In the genomic region with DNA sequence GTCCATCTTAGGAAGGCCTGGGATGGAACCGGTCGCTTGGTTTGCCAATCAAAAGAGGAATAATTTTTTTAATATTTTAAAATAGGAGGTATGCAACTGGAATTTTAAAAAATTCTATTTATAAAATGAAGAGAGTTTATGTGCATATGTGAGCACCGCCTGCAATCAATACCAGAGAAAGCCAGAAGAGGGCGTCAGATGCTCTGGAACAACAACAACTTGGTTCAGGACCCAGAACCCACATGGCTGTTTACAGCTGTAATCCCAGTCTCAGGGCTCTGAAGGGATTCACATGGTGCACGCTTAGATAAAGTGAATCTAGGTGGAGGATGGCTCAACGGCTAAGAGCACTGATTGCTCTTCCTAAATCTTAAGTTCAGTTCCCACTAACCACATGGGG, we compare ENCODE assay signal across 8 mouse cellular contexts. TPM values are rescaled to one million over a fixed set of nuclear protein-coding genes. Genes with fewer than 3 reads are reported as not detected.
DNase-seq lines count a peak whose midpoint lies in the region; ATAC-seq and TF ChIP-seq lines count a peak whose summit lies in the region.

No protein-coding gene starts in this region.

- H3K4me3 ChIP-seq in lung, embryonic 14.5 days (ENCODE audit: low read depth, low read length) = no peak overlapping the region
- H3K4me3 ChIP-seq in liver, postnatal 0 days (ENCODE audit: low read depth, low read length) = no peak overlapping the region

- no peak overlapping the region for H3K4me2 ChIP-seq in lung, embryonic 14.5 days
- no peak overlapping the region for H3K4me2 ChIP-seq in liver, postnatal 0 days (ENCODE audit: low read depth, low read length)

- H3K4me1 ChIP-seq in lung, embryonic 14.5 days (ENCODE audit: insufficient read depth) = no peaks in the 10 kb centered on the region
- no peaks in the 10 kb centered on the region for H3K4me1 ChIP-seq in liver, postnatal 0 days (ENCODE audit: insufficient read depth)

- H3K27ac ChIP-seq in lung, embryonic 14.5 days (ENCODE audit: low read depth) = no peak overlapping the region
- H3K27ac ChIP-seq in liver, postnatal 0 days (ENCODE audit: low read depth) = no peak overlapping the region

- ATAC-seq in lung, embryonic 14.5 days (ENCODE audit: insufficient read depth) = no peak
- ATAC-seq in liver, postnatal 0 days = peak; percentile 19; the same call in 1 of the 2 replicates

- no peaks in the 10 kb centered on the region for H3K9me3 ChIP-seq in lung, embryonic 14.5 days (ENCODE audit: low read depth, low read length)
- H3K9me3 ChIP-seq in liver, postnatal 0 days (ENCODE audit: low read length) = no peaks in the 10 kb centered on the region

- 81% methylated on average over 6 of the region's 6 CpGs for WGBS in lung, embryonic 14.5 days
- 75% methylated on average over 6 of the region's 6 CpGs for WGBS in liver, postnatal 0 days (ENCODE audit: insufficient replicate concordance)

- no peaks in the 10 kb centered on the region for H3K27me3 ChIP-seq in lung, embryonic 14.5 days (ENCODE audit: insufficient read depth, low read length)
- H3K27me3 ChIP-seq in liver, postnatal 0 days (ENCODE audit: insufficient read depth, low read length) = no peaks in the 10 kb centered on the region

- peaks cover 98% of the 10 kb centered on the region for H3K36me3 ChIP-seq in lung, embryonic 14.5 days (ENCODE audit: insufficient read depth)
- H3K36me3 ChIP-seq in liver, postnatal 0 days (replicated peaks; ENCODE audit: insufficient read depth, low read length) = peaks cover 79% of the 10 kb centered on the region

- TF ChIP-seq EP300 in liver, postnatal 0 days (IDR thresholded peaks at IDR 0.05; ENCODE audit: low read depth) = no peak

- peak; percentile 40 for DNase-seq in heart, adult 11 months
- DNase-seq in heart, adult 8-10 months (ENCODE audit: low spot score) = no peak
- DNase-seq in lung, embryonic 14.5 days = peak; percentile 64
- DNase-seq in lung, adult 18-20 months = no peak
- DNase-seq in WW6 (ENCODE audit: low read depth, low spot score) (peak; percentile 31), MN1 (ENCODE audit: low spot score) (no peak)
- DNase-seq in liver, postnatal 0 days = peak; percentile 49
- no peak for DNase-seq in ovary, postnatal 36 days (ENCODE audit: low spot score)

- TF ChIP-seq CTCF in lung, embryonic 14.5 days (IDR thresholded peaks at IDR 0.05; ENCODE audit: low read depth) = peak; percentile 35
- peak; percentile 53 for TF ChIP-seq CTCF in liver, postnatal 0 days (IDR thresholded peaks at IDR 0.05; ENCODE audit: low read depth)

- H3K9ac ChIP-seq in lung, embryonic 14.5 days = no peak overlapping the region
- no peak overlapping the region for H3K9ac ChIP-seq in liver, postnatal 0 days (replicated peaks)

RNA-seq across cellular contexts. Expression of a gene that starts 36.3 kb away (rescaled TPM):
- 1 to 10 TPM; 1.9 to 2.7 (median 2.6) TPM for total RNA-seq in heart, adult 8-10 months (2022)
- 5.5 and 6.0 TPM in 2 replicates for polyA plus RNA-seq in lung, embryonic 14.5 days (2014; fragmentation: Nextera tagmentation; extraction: Ambion mirVana)
- polyA plus RNA-seq in liver, postnatal 0 days (2015; fragmentation: Nextera tagmentation; extraction: Ambion mirVana) = 1.0 and 1.2 TPM in 2 replicates

RNA-seq across cellular contexts. Expression of a gene that starts 42.8 kb away (rescaled TPM):
- 10 to 100 TPM in 3 of 4 experiments, 1 to 10 TPM in 1; 9.2 to 13.0 (median 11.2) TPM for total RNA-seq in heart, adult 8-10 months (2022)
- polyA plus RNA-seq in lung, embryonic 14.5 days (2014; fragmentation: Nextera tagmentation; extraction: Ambion mirVana) = 19.8 and 20.3 TPM in 2 replicates
- 2.9 and 3.7 TPM in 2 replicates for polyA plus RNA-seq in liver, postnatal 0 days (2015; fragmentation: Nextera tagmentation; extraction: Ambion mirVana)

RNA-seq across cellular contexts. Expression of a gene that starts 49.1 kb away (rescaled TPM):
- 10 to 100 TPM; 62.7 to 82.4 (median 71.7) TPM for total RNA-seq in heart, adult 8-10 months (2022)
- 81.7 and 87.2 TPM in 2 replicates for polyA plus RNA-seq in lung, embryonic 14.5 days (2014; fragmentation: Nextera tagmentation; extraction: Ambion mirVana)
- 9.3 and 9.8 TPM in 2 replicates for polyA plus RNA-seq in liver, postnatal 0 days (2015; fragmentation: Nextera tagmentation; extraction: Ambion mirVana)

Comparison
In these comparisons a context has a peak if more than half of its experiments do, and no peak if none do; other contexts are left out.
1. DNase-seq: peak in heart, adult 11 months (single experiment), lung, embryonic 14.5 days (single experiment), WW6 (single experiment) and liver, postnatal 0 days (single experiment); none in heart, adult 8-10 months (single experiment), lung, adult 18-20 months (0 of 2), ovary, postnatal 36 days (single experiment) and MN1 (single experiment).